Mouse (Mus musculus) hematopoietic stem cell, adult 5-6 weeks (primary cell): ENCODE measurements around the gene Lrch4. TPM values are rescaled to one million over a fixed set of nuclear protein-coding genes. Genes with fewer than 3 reads are reported as not detected.

ENCODE experiments used
- ATAC-seq, 2 experiments: fragments of 125-278 bp in 1 of 2; replicated peaks in 1 of 2; 2 replicates each; pipeline ENCODE4 v1.8.0; 2016 to 2017; ENCODE audit warnings: inconsistent platforms in 2 of 2, mild to moderate bottlenecking in 2 of 2, moderate number of reproducible peaks in 2 of 2, low read depth in 1 of 2, moderate TSS enrichment in 1 of 2; ENCODE audit not compliant: low FRiP score in 2 of 2, poor library complexity in 2 of 2, severe bottlenecking in 2 of 2, insufficient read depth in 1 of 2, low TSS enrichment in 1 of 2
- total RNA-seq: library from RNA; stranded (forward); fragments of 172-1452, 232-1000 nt; gene quantifications from 2 replicates; pipeline ENCODE4 v1.2.3, GENCODE M21; 2017

Gene Lrch4
- total RNA-seq, 1 experiment from 2014 or later: 26.4 TPM

DNA sequence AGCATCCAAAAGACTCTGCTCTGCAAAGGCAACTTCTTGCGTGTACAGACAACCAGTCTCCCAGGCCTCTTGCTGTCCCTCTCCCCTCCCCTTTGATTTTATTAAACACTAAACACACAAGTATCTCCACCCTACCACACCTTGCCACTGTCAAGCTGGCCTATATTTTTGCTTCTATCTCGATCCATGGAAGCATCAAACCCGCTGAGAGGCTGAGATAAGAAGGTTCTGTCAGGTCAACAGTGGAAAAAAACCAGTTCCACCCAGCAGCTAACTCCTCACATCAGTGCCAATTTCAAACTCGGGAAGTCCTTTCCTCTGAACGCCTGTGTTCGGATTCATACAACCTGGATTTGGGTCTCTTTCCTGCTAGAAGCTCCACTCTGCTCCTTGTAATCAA, 44.1 kb downstream of the Lrch4 start:
- no peak; a peak in 1 of 4 replicates for ATAC-seq

GRCm38 (mm10) chr5:137674786-137675185, 45.9 kb downstream of the Lrch4 start:
- no peak for ATAC-seq

DNA sequence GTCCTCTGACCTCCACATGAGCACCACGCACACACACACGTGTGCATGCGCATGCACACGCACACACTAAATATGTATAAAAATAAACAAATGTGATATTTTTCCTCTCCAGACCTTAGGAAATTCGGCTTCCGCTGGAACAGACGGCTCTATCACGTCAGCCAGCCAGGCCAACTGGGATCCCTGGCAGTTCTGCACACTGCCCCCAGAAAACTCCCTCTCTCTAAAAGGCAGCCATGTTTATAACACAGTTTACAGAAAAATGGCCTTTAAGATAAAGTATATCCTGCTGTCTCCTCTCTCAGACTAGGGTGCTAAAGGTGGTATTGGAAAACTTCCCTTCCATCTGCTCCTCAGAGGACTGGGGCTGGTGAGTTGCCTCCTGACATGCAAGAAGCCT, 48.9 kb downstream of the Lrch4 start:
- ATAC-seq: no peak

DNA sequence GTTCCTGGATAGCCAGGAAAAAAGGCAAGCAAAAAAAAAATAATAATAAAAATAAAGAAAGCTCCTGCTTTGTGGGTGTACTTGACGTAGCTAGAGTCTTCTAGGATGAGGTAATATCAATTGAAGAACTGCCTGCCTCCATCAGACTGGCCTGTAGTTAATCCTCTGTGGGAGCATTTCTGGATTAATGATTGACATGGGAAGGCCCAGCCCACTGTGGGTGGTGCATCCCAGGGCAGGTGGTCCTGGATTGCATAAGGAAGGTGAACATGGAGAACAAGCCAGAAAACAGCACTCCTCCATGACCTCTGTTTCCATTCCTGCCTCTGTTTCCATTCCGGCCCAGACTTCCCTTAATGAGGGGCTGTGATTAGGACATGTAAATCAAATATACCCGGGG, 49.8 kb downstream of the Lrch4 start:
- no peak for ATAC-seq

DNA sequence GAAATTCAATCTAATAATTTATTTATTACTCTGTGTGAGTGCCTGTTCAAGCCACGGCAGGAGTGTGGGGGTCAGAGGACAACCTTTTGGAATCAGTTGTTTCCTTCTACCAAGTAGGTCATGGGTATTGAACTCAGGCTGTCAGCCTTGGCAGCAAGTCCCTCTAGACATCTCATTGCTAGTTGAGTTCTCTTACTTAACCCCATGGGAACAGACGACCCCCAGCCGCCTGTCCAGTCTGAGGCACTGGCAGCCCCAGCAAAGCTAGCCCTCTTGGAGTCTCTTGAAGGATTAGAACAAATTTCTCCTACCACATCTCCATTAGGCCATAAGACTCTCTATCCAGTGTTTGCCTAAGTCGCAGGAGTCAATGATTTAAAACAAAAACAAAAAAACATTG, 50.8 kb downstream of the Lrch4 start:
- no peak for ATAC-seq

DNA sequence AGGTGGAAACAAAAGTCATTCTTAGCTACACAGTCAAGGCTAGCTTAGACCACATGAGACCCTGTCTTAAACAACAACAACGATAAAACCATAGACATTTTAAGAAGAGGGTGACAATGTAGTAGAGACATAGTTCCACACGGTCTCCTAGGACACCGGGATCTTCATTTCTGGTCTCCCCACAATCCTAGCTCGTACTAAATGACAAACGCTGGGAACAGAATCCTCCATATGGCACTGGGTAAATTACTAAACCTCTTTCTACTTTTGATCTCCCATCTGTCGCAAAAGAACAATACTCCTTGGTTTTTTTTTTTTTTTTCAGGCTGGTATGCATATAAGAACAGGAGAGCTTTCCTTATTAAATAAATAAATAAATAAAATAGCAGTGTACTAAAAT, 53.6 kb downstream of the Lrch4 start:
- ATAC-seq: no peak

DNA sequence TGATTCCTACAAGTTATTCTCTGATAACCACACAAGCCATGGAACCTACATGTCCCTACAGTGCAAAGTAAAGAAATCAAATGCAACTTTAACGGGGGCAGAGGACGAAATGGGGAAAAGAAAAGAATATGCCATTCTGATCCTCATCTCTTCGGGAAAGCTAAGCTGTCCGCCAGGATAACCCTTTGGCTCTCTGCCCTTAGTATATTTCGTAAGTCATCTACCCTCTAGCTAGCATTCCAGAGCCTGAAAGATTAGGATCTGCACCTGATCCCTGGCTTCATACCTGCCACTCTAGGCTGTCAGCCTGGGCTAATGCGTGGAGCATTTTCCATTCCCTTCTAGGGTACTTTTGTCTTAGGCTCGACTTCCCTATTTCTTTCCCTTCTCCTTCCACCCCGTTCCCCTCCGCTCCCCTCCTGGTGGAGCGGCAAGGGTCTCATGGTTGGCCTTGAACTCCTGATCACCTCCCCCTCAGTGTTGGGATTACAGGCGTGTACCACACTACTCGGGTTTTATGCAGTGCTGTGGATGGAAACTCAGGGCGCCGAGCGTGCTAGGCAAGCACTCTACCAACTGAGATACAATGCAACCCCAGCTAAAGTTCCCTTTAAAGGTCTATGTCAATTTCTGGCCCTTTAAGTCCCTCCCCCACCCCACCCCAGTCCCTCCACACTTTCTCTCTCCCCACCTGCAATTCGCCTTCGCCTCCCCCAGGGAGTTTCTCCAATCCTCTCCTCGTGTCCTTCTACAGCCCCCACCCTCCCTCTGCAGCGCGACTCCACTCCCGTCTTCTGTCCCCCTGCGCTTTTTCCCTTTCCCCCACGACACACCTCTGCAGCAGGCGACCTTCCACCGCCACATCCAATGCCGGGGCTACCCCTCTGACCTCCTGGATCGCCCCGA, 54.7 kb downstream of the Lrch4 start:
- no peak for ATAC-seq

GRCm38 (mm10) chr5:137684294-137685123, 55.6 kb downstream of the Lrch4 start, which contains the start of gene Agfg2:
Gene Agfg2 (minus strand): TSS chr5:137684726.
- ATAC-seq: peak; percentile 96 to 97

GRCm38 (mm10) chr5:137685653-137686052, 56.7 kb downstream of the Lrch4 start:
- no peak for ATAC-seq

DNA sequence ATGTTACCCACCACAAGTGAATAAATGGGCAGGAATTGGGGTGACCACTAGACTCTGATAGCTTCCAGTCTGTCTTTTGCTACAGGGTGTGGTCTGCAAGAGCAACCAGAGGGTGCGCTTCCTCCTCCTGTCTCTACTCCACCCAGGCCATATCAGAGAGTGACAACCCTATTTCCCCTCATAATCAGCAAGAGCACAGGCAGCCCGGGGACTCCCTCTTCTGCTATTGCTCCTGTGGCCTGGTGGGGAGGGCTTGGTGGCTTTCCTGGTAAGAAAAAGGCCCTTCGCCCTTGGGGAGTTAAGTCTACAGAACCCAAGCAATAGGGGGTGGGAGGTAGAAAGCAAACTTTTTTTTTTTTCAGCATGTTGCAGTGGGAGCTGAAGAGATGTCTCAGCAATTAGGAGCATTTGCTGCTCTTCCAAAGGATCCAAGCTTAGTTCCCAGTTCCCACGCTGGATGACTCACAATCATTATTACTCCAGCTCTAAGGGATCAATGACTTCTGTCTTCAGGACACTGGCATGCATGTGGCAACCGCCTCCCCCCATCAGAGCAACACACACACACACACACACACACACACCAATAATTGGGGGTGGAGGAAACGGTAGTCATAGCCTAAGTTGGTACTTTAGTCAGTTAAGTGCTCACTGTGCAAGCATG, 57.3 kb downstream of the Lrch4 start:
- ATAC-seq: peak; percentile 39 to 46; a peak in 3 of 4 replicates

GRCm38 (mm10) chr5:137689974-137690373, 61.1 kb downstream of the Lrch4 start:
- ATAC-seq: no peak

DNA sequence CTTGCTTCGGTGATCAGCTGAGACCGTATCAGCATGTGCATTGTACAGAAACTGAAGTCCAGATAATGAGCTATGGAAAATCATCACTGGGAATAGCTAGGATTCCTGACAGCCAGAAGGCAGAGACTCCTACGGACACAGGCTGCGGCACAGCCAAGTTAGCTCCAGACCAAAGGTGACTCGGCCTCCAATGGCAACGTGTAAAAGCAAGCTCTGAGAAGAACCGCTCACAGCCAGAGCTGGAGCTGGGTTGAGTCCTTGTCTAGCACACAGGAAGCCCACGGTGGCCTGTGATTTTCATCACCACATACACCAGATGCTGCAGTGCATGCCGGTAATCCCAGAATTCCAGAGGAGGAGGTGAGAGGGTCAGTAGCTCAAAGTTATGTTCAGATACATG, 61.6 kb downstream of the Lrch4 start:
- no peak for ATAC-seq

Other genes with a start within 250 kb of the Lrch4 start
- gene Zan, start 152.1 kb upstream of the Lrch4 start, total RNA-seq: 0.35 and 0.50 TPM in 2 replicates
- 22.0 and 22.1 TPM in 2 replicates for gene Pop7, start 126.6 kb upstream of the Lrch4 start, total RNA-seq
- gene Gigyf1, start 110.6 kb upstream of the Lrch4 start, total RNA-seq: 13.4 and 16.3 TPM in 2 replicates
- gene Epo, start 95.9 kb upstream of the Lrch4 start, total RNA-seq: not detected in 2 replicates
- 147 and 171 TPM in 2 replicates for gene Gnb2, start 95.6 kb upstream of the Lrch4 start, total RNA-seq
- gene Actl6b, start 75.6 kb upstream of the Lrch4 start, total RNA-seq: not detected in 2 replicates
- 39.0 and 50.7 TPM in 2 replicates for gene Tfr2, start 59.3 kb upstream of the Lrch4 start, total RNA-seq
- gene Mospd3, start 28.1 kb upstream of the Lrch4 start, total RNA-seq: 8.3 and 10.3 TPM in 2 replicates
- not detected in 2 replicates for gene Pcolce, start 15.3 kb upstream of the Lrch4 start, total RNA-seq
- gene Fbxo24, start 119 bp upstream of the Lrch4 start, total RNA-seq: not detected in 2 replicates
- 4.0 and 6.4 TPM in 2 replicates for gene Gm20605, start 54 bp downstream of the Lrch4 start, total RNA-seq
- gene Sap25, start 12.2 kb downstream of the Lrch4 start, total RNA-seq: 8.6 and 12.9 TPM in 2 replicates
- gene Irs3, start 16.6 kb downstream of the Lrch4 start, total RNA-seq: not detected in 2 replicates
- 8.4 and 11.0 TPM in 2 replicates for gene Agfg2, start 55.6 kb downstream of the Lrch4 start, total RNA-seq
- gene Nyap1, start 112.5 kb downstream of the Lrch4 start, total RNA-seq: 0.05 and 0.25 TPM in 2 replicates
- gene Tsc22d4, start 116.6 kb downstream of the Lrch4 start, total RNA-seq: 61.0 and 67.7 TPM in 2 replicates
- gene Ppp1r35, start 149.7 kb downstream of the Lrch4 start, total RNA-seq: 15.3 and 61.5 TPM in 2 replicates
- 30.4 and 31.8 TPM in 2 replicates for gene Mepce, start 158.5 kb downstream of the Lrch4 start, total RNA-seq
- gene Zcwpw1, start 158.7 kb downstream of the Lrch4 start, total RNA-seq: 21.3 and 27.6 TPM in 2 replicates
- 17.7 and 22.2 TPM in 2 replicates for gene Pilra, start 207.2 kb downstream of the Lrch4 start, total RNA-seq
- 6.0 and 12.3 TPM in 2 replicates for gene Pilrb1, start 229.0 kb downstream of the Lrch4 start, total RNA-seq
- gene Pilrb2, start 242.7 kb downstream of the Lrch4 start, total RNA-seq: 3.7 and 17.8 TPM in 2 replicates